Mouse (Mus musculus) embryonic facial prominence, embryonic 11.5 days (tissue): ENCODE measurements at regions not wholly inside any gene's neighbourhood (a gene's known extent, or its start where the extent isn't known, plus 50 kb on each side); places are given as distances from the start of the nearest gene placed in this dataset.

Experiments used
- ATAC-seq: fragments of 200-750 bp; cut with Nextera tagmentation; replicated peaks from 2 replicates; pipeline ENCODE4 v1.8.0; 2017; ENCODE audit warnings: low read depth; ENCODE audit not compliant: insufficient number of reproducible peaks, low FRiP score, low TSS enrichment
- DNase-seq: peaks from one replicate; pipeline ENCODE4 v3.0.0-alpha.2; 2015; ENCODE audit warnings: low spot score
- H3K27ac ChIP-seq: fragments of 300-500 bp; sonication (generic); replicated peaks from 2 replicates; pipeline ENCODE4 v1.5.1; 2014; ENCODE audit warnings: mild to moderate bottlenecking, low read depth, low read length, control low read depth
- H3K27me3 ChIP-seq: fragments of 300-500 bp; sonication (generic); 2 replicates; pipeline ENCODE4 v1.6.1; 2014; ENCODE audit warnings: mild to moderate bottlenecking, low read length, moderate library complexity, mixed read lengths; ENCODE audit not compliant: control insufficient read depth, insufficient read depth
- H3K36me3 ChIP-seq: fragments of 300-500 bp; sonication (generic); replicated peaks from 2 replicates; pipeline ENCODE4 v1.6.1; 2014; ENCODE audit warnings: low read depth, mild to moderate bottlenecking, low read length, moderate library complexity, mixed read lengths; ENCODE audit not compliant: control insufficient read depth, insufficient read depth
- H3K4me1 ChIP-seq: fragments of 300-500 bp; sonication (generic); 2 replicates; pipeline ENCODE4 v1.6.1; 2014; ENCODE audit warnings: low read length, mixed read lengths; ENCODE audit not compliant: control insufficient read depth, insufficient read depth
- H3K4me2 ChIP-seq: fragments of 300-500 bp; sonication (generic); 2 replicates; pipeline ENCODE4 v1.6.1; 2014; ENCODE audit warnings: low read depth, mild to moderate bottlenecking, control low read depth, low read length, moderate library complexity
- H3K4me3 ChIP-seq: fragments of 300-500 bp; sonication (generic); 2 replicates; pipeline ENCODE4 v1.5.1; 2014; ENCODE audit warnings: low read depth, low read length, control low read depth
- H3K9ac ChIP-seq: fragments of 300-500 bp; sonication (generic); replicated peaks from 2 replicates; pipeline ENCODE4 v1.6.1; 2014; ENCODE audit warnings: mild to moderate bottlenecking, control low read depth, low read length
- H3K9me3 ChIP-seq: fragments of 300-500 bp; sonication (generic); replicated peaks from 2 replicates; pipeline ENCODE4 v1.6.1; 2016; ENCODE audit warnings: mild to moderate bottlenecking, low read length, inconsistent platforms, mixed read lengths; ENCODE audit not compliant: control insufficient read depth
- WGBS: fragments of 180-500 bp; shearing (Covaris S2); extraction: QIAGEN DNeasy Blood & Tissue Kit; methylation state at CpG from one replicate; pipeline ENCODE4 v1.1.7; 2014; 5-methylcytosine and 5-hydroxymethylcytosine counted together

- no peak for DNase-seq
- H3K4me3 ChIP-seq: no peak overlapping the region
- 86% methylated on average over 3 of the region's 3 CpGs for WGBS
These were observed 338.4 kb downstream of the Inhba start for GRCm38 (mm10) chr13:16350061-16350460.

GRCm38 (mm10) chr13:16355316-16355715 lies 343.7 kb downstream of the Inhba start:
- DNase-seq: no peak
- Histone ChIP-seq H3K36me3 (no peaks in the 10 kb centered on the region), H3K9ac (no peak overlapping the region), H3K9me3 (no peaks in the 10 kb centered on the region), H3K4me1 (no peaks in the 10 kb centered on the region), H3K4me2 (no peak overlapping the region), H3K27ac (no peak overlapping the region), H3K4me3 (no peak overlapping the region), H3K27me3 (no peaks in the 10 kb centered on the region)
- no peak for ATAC-seq
- whole genome bisulfite sequencing: 84% methylated on average over 1 of the region's 1 CpGs

More at GRCm38 (mm10) chr13:16350061-16350460, 338.4 kb downstream of the Inhba start:
- Histone ChIP-seq H3K9ac (no peak overlapping the region), H3K27me3 (no peaks in the 10 kb centered on the region), H3K9me3 (no peaks in the 10 kb centered on the region), H3K4me2 (no peak overlapping the region), H3K4me1 (no peaks in the 10 kb centered on the region), H3K36me3 (no peaks in the 10 kb centered on the region), H3K27ac (no peak overlapping the region)
- ATAC-seq: no peak

GRCm38 (mm10) chr13:16379492-16379891 lies 367.8 kb downstream of the Inhba start:
- no peak for ATAC-seq
- H3K4me3 ChIP-seq: no peak overlapping the region
- H3K9me3 ChIP-seq: no peaks in the 10 kb centered on the region
- no peaks in the 10 kb centered on the region for H3K36me3 ChIP-seq
- no peaks in the 10 kb centered on the region for H3K27me3 ChIP-seq
- WGBS: 82% methylated on average over 5 of the region's 5 CpGs
- DNase-seq: no peak
- H3K4me1 ChIP-seq: no peaks in the 10 kb centered on the region
- no peak overlapping the region for H3K4me2 ChIP-seq
- H3K9ac ChIP-seq: no peak overlapping the region
- no peak overlapping the region for H3K27ac ChIP-seq

GRCm38 (mm10) chr13:16379949-16380348 lies 368.3 kb downstream of the Inhba start:
- H3K27me3 ChIP-seq: no peaks in the 10 kb centered on the region
- H3K4me3 ChIP-seq: no peak overlapping the region
- H3K9ac ChIP-seq: no peak overlapping the region
- H3K4me1 ChIP-seq: no peaks in the 10 kb centered on the region
- no peaks in the 10 kb centered on the region for H3K36me3 ChIP-seq
- H3K9me3 ChIP-seq: no peaks in the 10 kb centered on the region
- WGBS: 88% methylated on average over 2 of the region's 2 CpGs
- H3K27ac ChIP-seq: no peak overlapping the region
- no peak overlapping the region for H3K4me2 ChIP-seq
- no peak for ATAC-seq
- no peak for DNase-seq

DNA sequence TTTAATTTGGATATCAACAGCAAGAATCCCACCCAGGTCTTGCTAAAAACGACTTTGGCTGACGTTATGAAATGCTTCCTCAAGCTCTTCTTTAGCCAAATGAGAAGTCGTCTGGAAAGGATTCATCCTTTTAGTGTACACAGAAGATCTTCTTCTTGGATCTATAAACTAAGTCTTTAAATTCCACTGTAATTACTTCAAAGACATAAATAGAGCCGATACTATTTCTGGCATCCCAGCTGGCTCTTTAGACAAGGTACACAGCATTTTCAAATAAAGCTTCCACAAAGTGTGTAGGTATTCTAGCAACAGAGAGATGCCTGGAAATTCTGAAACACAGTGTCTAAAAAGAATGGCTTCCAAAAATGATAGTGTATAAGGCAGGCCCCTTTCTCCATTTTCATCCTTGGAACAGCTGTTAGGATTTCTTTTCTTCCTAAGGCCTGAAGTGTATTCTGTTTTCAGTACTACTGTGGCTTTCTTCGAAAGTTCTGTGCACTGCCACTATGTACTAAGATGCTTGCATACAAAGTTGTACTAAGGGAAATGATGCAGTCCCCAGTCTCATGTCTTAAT lies 371.4 kb downstream of the Inhba start:
- DNase-seq (no peak), ATAC-seq (no peak)
- H3K9me3 ChIP-seq: no peaks in the 10 kb centered on the region
- H3K27me3 ChIP-seq: no peaks in the 10 kb centered on the region
- no peak overlapping the region for H3K9ac ChIP-seq
- no peak overlapping the region for H3K4me3 ChIP-seq
- no peak overlapping the region for H3K27ac ChIP-seq
- WGBS: 78% methylated on average over 5 of the region's 5 CpGs
- H3K4me2 ChIP-seq: no peak overlapping the region
- no peaks in the 10 kb centered on the region for H3K36me3 ChIP-seq
- no peaks in the 10 kb centered on the region for H3K4me1 ChIP-seq

DNA sequence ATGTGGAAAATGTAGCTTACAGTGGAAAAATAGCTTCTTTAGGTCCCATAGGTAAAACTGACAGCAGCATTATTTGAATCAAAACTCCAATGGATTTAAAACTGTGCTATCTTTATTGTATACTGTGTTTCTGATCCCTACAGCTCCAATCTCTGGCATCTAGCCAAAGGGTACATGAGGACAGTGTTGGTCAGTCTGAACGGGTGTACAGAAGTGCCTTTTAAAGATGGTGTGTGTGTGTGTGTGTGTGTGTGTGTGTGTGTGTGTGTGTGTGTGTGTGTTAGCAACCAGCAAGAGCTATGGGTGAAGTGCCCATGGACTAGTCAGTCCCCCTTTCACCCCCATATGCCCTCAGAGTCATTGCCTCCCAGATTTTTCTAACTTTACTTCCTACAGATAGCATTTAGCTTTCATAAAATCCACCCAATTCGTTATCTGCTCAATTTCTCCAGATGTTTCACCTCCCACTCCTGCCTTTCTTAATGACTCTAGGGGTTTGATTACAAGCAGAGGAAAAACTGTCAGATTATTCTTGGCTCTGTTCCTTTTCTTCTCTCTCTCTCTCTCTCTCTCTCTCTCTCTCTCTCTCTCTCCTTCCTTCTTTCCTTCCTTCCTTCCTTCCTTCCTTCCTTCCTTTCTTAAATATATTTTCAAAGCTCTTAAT lies 404.8 kb downstream of the Inhba start:
- ATAC-seq: no peak
- WGBS: 43% methylated on average over 2 of the region's 2 CpGs
- no peaks in the 10 kb centered on the region for H3K9me3 ChIP-seq

GRCm38 (mm10) chr13:16424147-16424546 lies 412.5 kb downstream of the Inhba start:
- no peaks in the 10 kb centered on the region for H3K9me3 ChIP-seq
- no peak for ATAC-seq
- 84% methylated on average over 2 of the region's 2 CpGs for WGBS
- no peaks in the 10 kb centered on the region for H3K36me3 ChIP-seq
- no peak overlapping the region for H3K4me2 ChIP-seq
- no peak overlapping the region for H3K4me3 ChIP-seq
- DNase-seq: no peak
- H3K27ac ChIP-seq: no peak overlapping the region
- H3K9ac ChIP-seq: no peak overlapping the region
- no peaks in the 10 kb centered on the region for H3K4me1 ChIP-seq
- H3K27me3 ChIP-seq: no peaks in the 10 kb centered on the region

More for the DNA sequence above, 404.8 kb downstream of the Inhba start:
- Histone ChIP-seq H3K9ac (no peak overlapping the region), H3K4me2 (no peak overlapping the region), H3K27me3 (no peaks in the 10 kb centered on the region), H3K27ac (no peak overlapping the region), H3K4me1 (no peaks in the 10 kb centered on the region), H3K36me3 (no peaks in the 10 kb centered on the region), H3K4me3 (no peak overlapping the region)
- DNase-seq: no peak

GRCm38 (mm10) chr13:16435436-16435835 lies 423.8 kb downstream of the Inhba start:
- WGBS: 84% methylated on average over 2 of the region's 2 CpGs
- H3K36me3 ChIP-seq: no peaks in the 10 kb centered on the region
- H3K9ac ChIP-seq: no peak overlapping the region
- no peak for DNase-seq
- H3K27ac ChIP-seq: no peak overlapping the region
- H3K27me3 ChIP-seq: no peaks in the 10 kb centered on the region
- no peaks in the 10 kb centered on the region for H3K4me1 ChIP-seq
- no peak overlapping the region for H3K4me3 ChIP-seq
- H3K9me3 ChIP-seq: no peaks in the 10 kb centered on the region
- no peak for ATAC-seq
- no peak overlapping the region for H3K4me2 ChIP-seq
